Mouse (Mus musculus): ENCODE measurements around the gene Pld3.

GRCm38 (mm10) chr7:27602161-27602560, 49.1 kb upstream of the Pld3 start:
- TF ChIP-seq CTCF (IDR thresholded peaks at IDR 0.05; ENCODE audit: low read depth, low read length): no peak
- no peak for TF ChIP-seq POLR2A (IDR thresholded peaks at IDR 0.05; ENCODE audit: extremely low read depth, insufficient read depth, low read length)
